Mouse (Mus musculus) embryo, embryonic 10.5 days (tissue): Measurements from ENCODE around the gene Noa1.

Experiments
- DNase-seq: peaks from one replicate; pipeline ENCODE4 v3.0.0-alpha.2; 2015; ENCODE audit warnings: low spot score

The Noa1 gene

GRCm38 (mm10) chr5:77289686-77290085 lies 20.2 kb downstream of the Noa1 start:
- DNase-seq = no peak

- DNase-seq = no peak
These were observed 22.0 kb downstream of the Noa1 start for GRCm38 (mm10) chr5:77287901-77288300.

DNA sequence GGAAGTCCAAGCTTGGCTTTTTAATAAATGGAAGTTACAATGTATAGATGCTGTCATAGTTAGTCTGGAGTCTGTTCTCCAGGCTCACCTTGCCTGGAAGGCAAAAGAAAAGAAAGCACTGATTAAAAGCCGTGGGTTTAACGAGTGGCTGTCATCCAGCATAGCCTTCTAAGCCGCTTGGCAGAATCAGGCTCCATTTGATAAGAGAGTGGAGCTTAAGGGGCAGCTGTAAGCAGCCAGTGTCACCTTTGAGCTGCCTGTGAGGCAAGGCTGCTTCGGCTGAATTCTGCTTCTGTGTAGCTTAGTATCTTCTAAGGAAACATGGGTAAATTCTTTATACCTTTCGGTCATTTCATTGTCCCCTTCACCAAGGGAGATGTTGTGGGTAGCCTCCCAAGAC lies 23.0 kb downstream of the Noa1 start:
- DNase-seq = no peak

DNA sequence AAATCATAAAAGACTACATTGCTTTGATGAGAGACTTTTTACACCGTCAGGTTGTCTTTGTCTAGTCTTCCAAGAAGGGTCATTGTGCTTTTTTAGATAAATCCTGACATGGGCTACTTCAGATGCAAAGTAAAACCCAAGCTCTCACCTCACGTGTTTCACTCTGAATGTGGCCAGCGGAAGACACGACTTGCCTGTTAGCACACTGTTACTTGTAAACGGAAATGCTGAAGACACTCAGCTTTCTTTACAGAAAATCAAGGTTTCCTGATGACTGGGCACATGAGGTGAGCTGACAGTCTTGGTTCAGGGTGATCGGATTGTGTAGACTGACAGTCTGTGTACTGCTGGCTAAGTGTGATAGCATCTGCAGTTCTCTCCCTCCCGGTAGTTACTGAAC lies 24.2 kb downstream of the Noa1 start:
- no peak for DNase-seq

- no peak for DNase-seq
These were observed 27.6 kb downstream of the Noa1 start for GRCm38 (mm10) chr5:77282242-77282641.

- DNase-seq = no peak
These were observed 28.2 kb downstream of the Noa1 start for GRCm38 (mm10) chr5:77281518-77282174.

GRCm38 (mm10) chr5:77277204-77277603 lies 32.7 kb downstream of the Noa1 start:
- DNase-seq = no peak

DNA sequence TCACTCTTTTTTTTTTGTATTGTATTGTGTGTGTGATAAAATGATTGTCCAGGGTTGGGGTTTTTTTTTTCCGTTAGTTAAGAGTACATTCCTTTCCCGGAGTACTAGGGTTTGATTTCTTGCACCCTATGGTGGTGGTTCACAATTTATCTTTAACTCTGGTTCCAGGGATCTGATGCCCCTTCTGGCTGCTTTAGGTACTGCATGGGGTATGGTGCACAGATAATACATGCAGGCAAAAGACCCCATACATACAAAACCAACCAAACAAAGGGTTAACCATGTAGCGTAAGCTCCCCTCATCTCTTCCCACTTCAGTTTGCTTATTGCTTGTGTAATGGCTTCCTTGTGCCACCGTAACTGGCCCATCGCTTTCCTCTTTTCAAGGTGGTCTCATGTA lies 33.9 kb downstream of the Noa1 start:
- peak; percentile 71 for DNase-seq

GRCm38 (mm10) chr5:77273151-77273550 lies 36.7 kb downstream of the Noa1 start:
- DNase-seq = no peak

GRCm38 (mm10) chr5:77269399-77269798 lies 40.5 kb downstream of the Noa1 start:
- DNase-seq = no peak

- no peak for DNase-seq
These were observed 41.8 kb downstream of the Noa1 start for GRCm38 (mm10) chr5:77267957-77268624.

GRCm38 (mm10) chr5:77267441-77267840 lies 42.4 kb downstream of the Noa1 start:
- DNase-seq = no peak

- peak; percentile 71 for DNase-seq
These were observed 42.9 kb downstream of the Noa1 start for GRCm38 (mm10) chr5:77266886-77267401.

GRCm38 (mm10) chr5:77266066-77266885 lies 43.6 kb downstream of the Noa1 start:
- peak; percentile 73 for DNase-seq

GRCm38 (mm10) chr5:77265671-77266065 lies 44.2 kb downstream of the Noa1 start:
- DNase-seq = peak; percentile 68

DNA sequence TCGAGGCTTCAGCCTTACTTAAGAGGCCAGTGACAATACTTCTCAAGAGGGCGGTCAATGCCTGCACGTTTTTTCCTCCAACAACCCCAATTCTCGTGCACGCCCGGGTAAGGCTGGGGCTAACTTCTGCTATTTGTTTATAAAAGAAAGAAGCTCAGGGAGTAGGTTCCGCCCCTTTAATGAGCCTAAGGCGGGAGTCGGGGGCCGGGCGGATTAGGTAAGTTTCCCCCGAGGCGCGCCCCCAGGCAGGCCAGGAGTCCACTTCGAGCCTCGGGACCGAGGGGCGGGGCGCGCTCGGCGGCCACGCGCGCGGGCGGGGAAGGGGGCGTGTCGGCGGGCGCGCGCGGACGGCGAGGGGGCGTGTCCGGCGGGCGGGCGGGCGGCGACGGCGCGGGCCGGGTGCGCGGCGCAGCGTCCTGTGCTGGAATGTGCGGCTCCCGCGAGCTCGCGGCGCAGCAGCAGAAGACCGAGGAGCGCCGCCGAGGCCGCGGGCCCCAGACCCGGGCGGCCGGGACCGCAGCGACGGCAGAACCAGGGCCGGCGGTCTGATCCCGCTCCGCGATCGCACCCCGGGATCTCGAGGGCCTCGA lies 44.7 kb downstream of the Noa1 start, which contains the start of gene Rest:
Gene Rest, plus strand, starts transcription at position 411 of the 590 bp plus-strand sequence.
- peak; percentile 89 for DNase-seq

DNA sequence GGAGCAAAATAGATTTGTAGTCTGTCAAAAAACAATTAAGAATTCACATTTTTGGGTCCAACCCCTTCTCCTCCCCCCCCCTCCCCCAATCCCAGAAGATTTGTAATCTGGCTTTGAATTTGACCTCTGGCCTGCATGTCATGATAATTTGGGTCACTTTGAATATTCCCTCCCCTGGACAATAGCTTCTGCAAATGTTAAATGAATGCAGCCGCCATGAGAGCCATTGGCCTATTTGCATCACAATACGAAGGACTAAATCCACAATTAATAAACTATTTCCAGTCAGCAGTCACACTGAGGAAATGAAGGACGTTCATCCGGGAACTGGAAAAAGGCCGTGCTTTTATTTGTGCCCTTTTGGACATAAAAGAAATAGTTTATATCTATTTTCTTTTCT lies 47.8 kb downstream of the Noa1 start:
- peak; percentile 45 for DNase-seq

GRCm38 (mm10) chr5:77261137-77261536 lies 48.7 kb downstream of the Noa1 start:
- DNase-seq = no peak

DNA sequence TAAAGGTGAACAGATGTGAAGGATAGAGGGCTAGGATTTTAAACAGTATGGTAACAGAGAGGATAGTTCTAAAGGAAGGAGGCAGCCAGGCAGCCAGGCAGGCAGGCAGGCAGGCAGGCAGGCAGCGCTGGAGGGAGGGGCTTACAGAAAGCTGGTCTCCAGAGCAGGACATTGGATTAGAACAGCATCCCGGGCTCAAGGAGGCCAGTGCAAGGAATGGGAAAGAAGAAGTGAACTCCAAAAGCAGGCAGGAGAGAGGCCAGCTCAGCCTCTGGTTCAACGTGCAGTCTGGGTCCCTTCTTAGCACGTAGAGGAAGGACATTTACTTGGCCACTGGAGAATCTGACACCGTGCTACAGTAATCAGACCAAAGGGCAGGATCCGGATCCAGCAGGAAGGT lies 49.7 kb downstream of the Noa1 start:
- DNase-seq = no peak

DNA sequence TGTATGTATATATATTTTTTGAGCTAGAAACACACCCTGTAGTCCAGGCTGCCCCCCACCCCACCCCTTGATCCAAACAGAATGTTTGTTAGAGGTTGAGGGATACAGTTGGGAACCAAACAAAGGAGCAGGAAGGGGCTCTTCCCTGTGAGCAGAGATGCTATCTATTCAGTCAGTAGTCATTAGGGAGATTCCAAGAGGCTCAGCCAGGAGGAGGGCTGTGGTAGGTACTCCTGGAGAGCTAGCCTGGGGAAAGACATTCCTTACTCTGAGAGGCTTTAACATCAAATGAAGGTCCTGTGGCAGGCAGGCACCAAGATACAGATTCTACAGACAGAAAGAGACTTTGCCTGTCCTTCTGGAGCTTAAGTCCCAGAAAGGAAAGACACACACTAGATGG lies 50.6 kb downstream of the Noa1 start:
- DNase-seq = no peak

GRCm38 (mm10) chr5:77257603-77258002 lies 52.3 kb downstream of the Noa1 start:
- DNase-seq = no peak

GRCm38 (mm10) chr5:77254402-77254801 lies 55.5 kb downstream of the Noa1 start:
- no peak for DNase-seq
